Mouse (Mus musculus) urinary bladder, adult 18-20 months (tissue): ENCODE data around the gene Klra3.
"Not testable (repeated sequence)": the region's sequence is repeated elsewhere in the genome, so short reads cannot be mapped to it uniquely, and the experiment has no call there.

Source experiments
- DNase-seq, 2 experiments: peaks; one replicate each; pipeline ENCODE4 v3.0.0; 2022; ENCODE audit warnings: low spot score in 2 of 2, mixed read lengths in 2 of 2

The Klra3 gene

DNA sequence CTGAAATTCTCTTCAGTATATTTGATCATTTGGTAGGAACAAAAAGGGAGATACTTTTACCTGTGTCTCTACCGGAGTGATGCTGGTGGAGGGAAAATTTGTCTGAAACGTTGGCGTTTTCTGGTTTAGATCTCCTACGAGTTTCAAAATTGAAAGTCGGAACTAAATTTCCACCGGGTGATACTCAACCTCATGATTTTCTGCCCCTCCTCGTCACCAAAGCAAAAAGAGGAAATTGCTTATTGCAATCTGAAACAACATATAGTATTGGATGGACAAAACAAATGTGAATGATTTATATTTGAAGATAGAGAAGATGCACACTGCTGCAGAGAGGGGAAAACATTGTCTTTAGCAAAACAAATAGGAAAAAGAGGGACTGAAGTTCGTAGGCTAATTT lies at the start of gene Klra3:
Klra3 (minus strand) TSS at position 164 of the 400 bp plus-strand sequence.
- no peak for DNase-seq

DNA sequence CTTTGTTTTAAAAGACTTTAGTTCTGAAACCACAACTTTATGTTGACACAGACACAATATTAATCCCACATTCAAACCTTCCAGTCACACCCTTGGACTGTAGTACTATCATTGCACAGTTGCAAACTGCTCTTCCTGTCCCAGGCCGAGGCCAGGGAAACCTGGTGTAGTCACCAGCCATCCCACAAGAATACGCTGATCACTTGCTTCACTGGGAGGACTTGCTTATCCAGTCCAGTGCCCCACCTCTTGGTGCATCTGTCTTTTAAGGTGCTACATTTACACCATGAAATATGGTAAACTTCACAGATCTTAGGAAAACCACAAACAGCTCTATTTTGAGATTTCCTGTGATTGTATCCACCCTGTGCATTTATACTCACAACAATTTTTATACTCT lies 49.4 kb upstream of the Klra3 start, which contains the start of gene Klra1:
Klra1 (minus strand) TSS at position 125 of the 400 bp plus-strand sequence.
- no peak for DNase-seq

DNA sequence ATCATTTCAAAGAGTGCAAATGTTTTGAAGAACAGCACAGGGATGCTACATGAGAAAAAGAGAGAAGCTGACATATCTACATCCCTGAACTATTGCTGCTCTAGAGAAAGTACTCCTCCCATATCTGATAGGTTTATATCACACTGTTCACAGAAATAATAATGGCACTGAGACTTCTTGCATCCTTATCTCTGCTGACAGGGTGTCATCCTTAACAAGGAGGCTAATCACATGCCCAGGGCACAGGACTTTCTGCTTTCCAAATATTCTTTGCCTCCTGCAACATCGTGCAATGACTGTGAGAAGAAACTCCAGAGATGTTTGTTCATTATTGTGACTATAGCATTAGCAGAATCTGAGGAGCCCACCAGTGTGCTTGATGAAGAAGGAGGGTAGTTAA lies 48.4 kb upstream of the Klra3 start:
- DNase-seq: no peak

DNA sequence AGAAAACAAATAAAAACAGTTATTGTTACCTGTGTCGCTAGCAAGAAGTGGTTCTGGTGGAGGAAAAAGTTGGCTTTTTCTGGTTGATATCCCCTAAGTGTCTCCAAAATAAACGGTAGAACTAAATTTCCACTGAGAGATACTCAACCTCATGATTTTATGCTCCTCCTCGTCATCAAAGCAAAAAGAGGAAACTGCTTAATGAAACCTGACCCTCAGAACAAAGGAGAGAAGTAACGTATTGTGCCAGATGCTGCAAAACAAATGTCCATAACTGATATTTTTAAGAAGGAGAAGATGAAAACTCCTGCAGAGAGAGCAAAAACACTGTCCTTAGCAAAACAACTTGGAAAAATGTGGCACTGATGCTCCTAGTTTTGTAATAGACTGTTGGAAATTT lies 45.0 kb upstream of the Klra3 start:
- DNase-seq: no peak

DNA sequence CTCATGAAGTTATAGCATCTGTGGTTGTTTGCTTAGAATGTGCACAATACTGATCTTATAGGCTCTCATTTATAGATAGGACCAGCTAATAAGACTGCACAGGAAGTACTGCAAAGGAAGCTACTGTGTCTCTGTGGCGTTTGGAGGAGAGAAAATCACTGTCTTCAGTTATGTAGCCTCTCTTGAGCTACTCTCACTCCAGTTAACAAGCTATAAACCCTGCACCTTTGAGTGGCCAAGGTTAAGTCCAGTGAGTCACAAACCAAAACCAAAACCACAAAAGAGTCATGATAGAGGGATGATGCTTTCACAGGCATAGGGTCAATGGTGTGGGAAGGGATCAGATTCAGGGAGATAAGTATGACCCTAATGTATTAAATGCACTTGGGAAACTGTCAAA lies 8.0 kb upstream of the Klra3 start:
- not testable (repeated sequence) for DNase-seq

DNA sequence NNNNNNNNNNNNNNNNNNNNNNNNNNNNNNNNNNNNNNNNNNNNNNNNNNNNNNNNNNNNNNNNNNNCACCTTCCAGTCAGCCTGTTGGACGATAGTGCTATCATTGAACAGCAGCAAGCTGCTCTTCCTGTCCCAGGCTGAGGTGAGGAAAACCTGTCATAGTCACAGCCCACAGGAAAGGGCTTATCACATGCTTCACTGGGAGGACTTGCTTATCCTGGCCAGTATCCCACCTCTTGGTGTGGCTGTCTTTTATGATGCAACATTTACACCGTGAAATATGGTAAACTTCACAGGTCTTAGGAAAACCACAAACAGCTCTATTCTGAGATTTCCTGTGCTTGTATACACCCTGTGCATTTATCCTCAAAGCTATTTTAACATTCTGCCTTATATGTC lies 4.6 kb upstream of the Klra3 start:
- not testable (repeated sequence) for DNase-seq

DNA sequence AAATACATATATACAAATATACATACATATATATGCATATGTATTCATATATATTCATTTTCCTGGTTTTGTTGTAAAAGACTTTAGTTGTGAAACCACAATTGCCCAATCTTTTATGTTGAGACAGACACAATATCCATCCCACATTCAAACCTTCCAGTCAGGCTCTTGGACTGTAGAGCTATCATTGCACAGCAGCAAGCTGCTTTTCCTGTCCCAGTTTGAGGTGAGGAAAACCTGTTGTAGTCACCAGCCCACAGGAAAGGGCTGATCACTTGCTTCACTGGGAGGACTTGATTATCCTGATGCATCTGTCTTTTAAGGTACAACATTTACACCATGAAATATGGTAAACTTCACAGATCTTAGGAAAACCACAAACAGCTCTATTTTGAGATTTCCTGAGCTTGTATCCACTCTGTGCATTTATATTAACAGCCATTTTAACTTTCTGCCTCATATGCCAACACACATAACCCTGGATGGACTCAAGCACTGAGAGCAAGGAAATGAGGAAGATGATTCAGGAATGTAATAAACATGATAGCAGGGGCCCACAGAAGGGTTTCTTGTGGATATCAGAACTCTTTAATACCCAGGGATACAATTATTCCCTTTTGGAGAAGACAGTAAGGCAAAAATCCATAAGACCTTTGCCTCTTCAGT lies 49.3 kb downstream of the Klra3 start:
- no peak for DNase-seq

DNA sequence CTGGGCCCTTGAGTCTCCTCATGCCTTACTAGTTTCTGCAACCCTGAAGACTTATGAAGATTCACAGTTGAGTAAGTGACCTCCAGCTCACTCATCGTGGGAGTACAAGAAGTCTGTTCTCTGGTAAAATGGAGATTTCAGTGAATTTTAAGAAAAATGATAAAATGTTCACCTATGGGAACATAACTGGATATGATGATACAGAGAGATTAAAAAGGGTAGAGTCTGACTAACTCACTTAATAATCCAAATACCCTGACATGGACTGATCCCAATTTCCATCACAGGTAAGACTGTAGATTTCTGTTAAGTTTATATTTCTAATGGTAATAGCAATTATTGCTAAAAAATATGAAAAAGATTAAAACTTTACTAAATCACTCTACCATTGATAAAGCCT lies 55.5 kb downstream of the Klra3 start, which contains the start of gene Klra10:
Klra10 (minus strand) TSS at position 101 of the 400 bp plus-strand sequence.
- not testable (repeated sequence) for DNase-seq
